Mouse (Mus musculus) lung, postnatal 0 days (tissue): ENCODE measurements around the gene Gp9. TPM values are rescaled to one million over a fixed set of nuclear protein-coding genes. Genes with fewer than 3 reads are reported as not detected.
A peak's percentile ranks its signal among the peaks of the same experiment; 100 is the strongest.

Experiments
- ATAC-seq: fragments of 200-750 bp; cut with Nextera tagmentation; 2 replicates; pipeline ENCODE4 v1.8.0; 2017; ENCODE audit warnings: moderate library complexity
- DNase-seq: peaks from one replicate; pipeline ENCODE4 v3.0.0-alpha.2; 2016; ENCODE audit warnings: low spot score
- H3K27ac ChIP-seq: fragments of 300-500 bp; sonication (generic); 2 replicates; pipeline ENCODE4 v1.5.1; 2014; ENCODE audit warnings: antibody characterized with exemption, mild to moderate bottlenecking, low read length, mixed read lengths
- H3K27me3 ChIP-seq: fragments of 300-500 bp; sonication (generic); replicated peaks from 2 replicates; pipeline ENCODE4 v1.6.1; 2014; ENCODE audit warnings: low read length, mixed read lengths; ENCODE audit not compliant: insufficient read depth
- H3K36me3 ChIP-seq: fragments of 300-500 bp; sonication (generic); 2 replicates; pipeline ENCODE4 v1.6.1; 2014; ENCODE audit warnings: low read length, mixed read lengths; ENCODE audit not compliant: insufficient read depth
- H3K4me1 ChIP-seq: fragments of 300-500 bp; sonication (generic); 2 replicates; pipeline ENCODE4 v1.6.1; 2014; ENCODE audit warnings: antibody characterized with exemption, low read depth, low read length, mixed read lengths; ENCODE audit not compliant: insufficient read depth
- H3K4me2 ChIP-seq: fragments of 300-500 bp; sonication (generic); replicated peaks from 2 replicates; pipeline ENCODE4 v1.6.1; 2014; ENCODE audit warnings: low read depth, mild to moderate bottlenecking, low read length, moderate library complexity, mixed read lengths
- H3K4me3 ChIP-seq: fragments of 300-500 bp; sonication (generic); 2 replicates; pipeline ENCODE4 v1.5.1; 2014; ENCODE audit warnings: low read depth, low read length
- H3K9ac ChIP-seq: fragments of 300-500 bp; sonication (generic); replicated peaks from 2 replicates; pipeline ENCODE4 v1.6.1; 2014; ENCODE audit warnings: low read depth, mild to moderate bottlenecking
- H3K9me3 ChIP-seq: fragments of 300-500 bp; sonication (generic); 2 replicates; pipeline ENCODE4 v1.6.1; 2016; ENCODE audit warnings: low read length, mixed read lengths
- CTCF ChIP-seq: IDR thresholded peaks from 2 replicates; pipeline ENCODE4 v1.5.1; 2016; ENCODE audit warnings: antibody characterized with exemption, mild to moderate bottlenecking
- EP300 ChIP-seq: IDR thresholded peaks from 2 replicates; pipeline ENCODE4 v1.6.1; 2016; ENCODE audit warnings: antibody characterized with exemption, mild to moderate bottlenecking, control low read depth
- WGBS: fragments of 180-500 bp; shearing (Covaris S2); extraction: QIAGEN DNeasy Blood & Tissue Kit; methylation state at CpG from one replicate; pipeline ENCODE4 v1.1.7; 2014; 5-methylcytosine and 5-hydroxymethylcytosine counted together
- polyA plus RNA-seq: library from polyadenylated mRNA; unstranded; fragments of >200 nt; fragmentation: Nextera tagmentation; extraction: Ambion mirVana; gene quantifications from 2 replicates; pipeline ENCODE4 v1.2.1, GENCODE M21; 2015

The Gp9 gene
- polyA plus RNA-seq, 1 experiment from 2014 or later: 8.3 TPM

- peak; percentile 39 for DNase-seq
- 49% methylated on average over 3 of the region's 3 CpGs for WGBS
- Histone ChIP-seq H3K4me1 (no peaks in the 10 kb centered on the region; the same call in 1 of the 2 replicates), H3K4me3 (no peak overlapping the region), H3K4me2 (no peak overlapping the region), H3K9ac (no peak overlapping the region), H3K36me3 (no peaks in the 10 kb centered on the region), H3K9me3 (no peaks in the 10 kb centered on the region), H3K27ac (no peak overlapping the region), H3K27me3 (no peaks in the 10 kb centered on the region)
- peak; percentile 20; the same call in 1 of the 2 replicates for ATAC-seq
- TF ChIP-seq EP300 (no peak), CTCF (no peak)
These were observed 31.8 kb upstream of the Gp9 start for GRCm38 (mm10) chr6:87746059-87746458.

GRCm38 (mm10) chr6:87746849-87747248 is 31.0 kb upstream of the Gp9 start:
- peak; percentile 76 for DNase-seq
- ATAC-seq: peak; percentile 70

GRCm38 (mm10) chr6:87748078-87748477 is 29.8 kb upstream of the Gp9 start:
- no peak for TF ChIP-seq CTCF
- WGBS: 69% methylated on average over 2 of the region's 2 CpGs
- ATAC-seq (no peak), DNase-seq (no peak)
- H3K4me3 ChIP-seq: no peak overlapping the region
- H3K4me1 ChIP-seq: no peaks in the 10 kb centered on the region; the same call in 1 of the 2 replicates
- no peak overlapping the region for H3K9ac ChIP-seq
- H3K36me3 ChIP-seq: no peaks in the 10 kb centered on the region
- H3K9me3 ChIP-seq: no peaks in the 10 kb centered on the region
- no peak overlapping the region for H3K27ac ChIP-seq
- no peak overlapping the region for H3K4me2 ChIP-seq
- no peaks in the 10 kb centered on the region for H3K27me3 ChIP-seq

More at GRCm38 (mm10) chr6:87746849-87747248, 31.0 kb upstream of the Gp9 start:
- Histone ChIP-seq H3K4me1 (no peaks in the 10 kb centered on the region; the same call in 1 of the 2 replicates), H3K4me2 (no peak overlapping the region), H3K27ac (0 out of 2 replicates have a peak overlapping the region, but pooled peaks have one; percentile 38), H3K9ac (no peak overlapping the region), H3K9me3 (no peaks in the 10 kb centered on the region), H3K27me3 (no peaks in the 10 kb centered on the region), H3K4me3 (no peak overlapping the region), H3K36me3 (no peaks in the 10 kb centered on the region)
- WGBS: 46% methylated on average over 2 of the region's 2 CpGs
- no peak for TF ChIP-seq CTCF
- TF ChIP-seq EP300: no peak

GRCm38 (mm10) chr6:87748531-87748930 is 29.3 kb upstream of the Gp9 start:
- ATAC-seq (peak; percentile 20), DNase-seq (peak; percentile 78)
- no peak overlapping the region for H3K4me2 ChIP-seq
- no peaks in the 10 kb centered on the region for H3K9me3 ChIP-seq
- H3K9ac ChIP-seq: no peak overlapping the region
- no peak overlapping the region for H3K4me3 ChIP-seq
- TF ChIP-seq CTCF: no peak
- 0 out of 2 replicates have a peak, but pooled peaks have one; percentile 13 for TF ChIP-seq EP300
- H3K4me1 ChIP-seq: no peaks in the 10 kb centered on the region; the same call in 1 of the 2 replicates
- H3K27me3 ChIP-seq: no peaks in the 10 kb centered on the region
- H3K27ac ChIP-seq: no peak overlapping the region
- no peaks in the 10 kb centered on the region for H3K36me3 ChIP-seq
- 76% methylated on average over 6 of the region's 6 CpGs for WGBS

GRCm38 (mm10) chr6:87750184-87750910 is 27.5 kb upstream of the Gp9 start:
- 76% methylated on average over 8 of the region's 8 CpGs for WGBS
- H3K36me3 ChIP-seq: no peaks in the 10 kb centered on the region
- H3K4me1 ChIP-seq: no peaks in the 10 kb centered on the region; the same call in 1 of the 2 replicates
- TF ChIP-seq EP300: no peak
- no peak for TF ChIP-seq CTCF
- H3K4me3 ChIP-seq: no peak overlapping the region
- no peaks in the 10 kb centered on the region for H3K27me3 ChIP-seq
- no peak for DNase-seq
- no peak overlapping the region for H3K9ac ChIP-seq
- no peaks in the 10 kb centered on the region for H3K9me3 ChIP-seq
- no peak for ATAC-seq
- H3K27ac ChIP-seq: no peak overlapping the region
- no peak overlapping the region for H3K4me2 ChIP-seq

GRCm38 (mm10) chr6:87751574-87751973 is 26.3 kb upstream of the Gp9 start:
- no peak for ATAC-seq
- Histone ChIP-seq H3K9me3 (no peaks in the 10 kb centered on the region), H3K4me2 (no peak overlapping the region), H3K27ac (no peak overlapping the region), H3K36me3 (no peaks in the 10 kb centered on the region), H3K27me3 (no peaks in the 10 kb centered on the region), H3K4me3 (no peak overlapping the region), H3K9ac (no peak overlapping the region), H3K4me1 (no peaks in the 10 kb centered on the region)
- WGBS: 97% methylated on average over 6 of the region's 6 CpGs
- no peak for DNase-seq
- TF ChIP-seq EP300 (no peak), CTCF (no peak)
